ENCODE assay signal across 11 mouse cellular contexts in genomic region chr6:90702197-90702596, GRCm38 (mm10).
DNase-seq lines count a peak whose midpoint lies in the region; ATAC-seq and TF ChIP-seq lines count a peak whose summit lies in the region.
"Had no signal": no experiment of that assay in that cellular context is flagged by ENCODE, and none has a peak within 500 bp of the region (broad histone marks: within the 10 kb centered on the region; RNA-seq: fewer than 3 reads in every experiment).

No protein-coding gene starts in this region.

- H3K9ac ChIP-seq in hindbrain, embryonic 13.5 days = no peak overlapping the region
- H3K9ac ChIP-seq in hindbrain, embryonic 16.5 days (ENCODE audit: low read depth, low read length) = no peak overlapping the region
- no peak overlapping the region for H3K9ac ChIP-seq in neural tube, embryonic 13.5 days
- no peak overlapping the region for H3K9ac ChIP-seq in neural tube, embryonic 15.5 days (replicated peaks)
- H3K9ac ChIP-seq in stomach, postnatal 0 days (ENCODE audit: low read length) = no peak overlapping the region
- H3K9ac ChIP-seq: limb, embryonic 15.5 days had no signal

- H3K4me1 ChIP-seq in hindbrain, embryonic 13.5 days (replicated peaks) = peaks cover 83% of the 10 kb centered on the region
- peaks cover 59% of the 10 kb centered on the region for H3K4me1 ChIP-seq in hindbrain, embryonic 16.5 days (ENCODE audit: control insufficient read depth, insufficient read depth, low read depth, low read length)
- H3K4me1 ChIP-seq in neural tube, embryonic 13.5 days (replicated peaks) = peaks cover 95% of the 10 kb centered on the region
- peaks cover 86% of the 10 kb centered on the region for H3K4me1 ChIP-seq in neural tube, embryonic 15.5 days
- H3K4me1 ChIP-seq in stomach, postnatal 0 days (replicated peaks; ENCODE audit: control insufficient read depth, insufficient read depth) = peaks cover 32% of the 10 kb centered on the region

- H3K36me3 ChIP-seq in hindbrain, embryonic 13.5 days = no peaks in the 10 kb centered on the region
- H3K36me3 ChIP-seq in hindbrain, embryonic 16.5 days (ENCODE audit: control insufficient read depth, insufficient read depth, low read length) = no peaks in the 10 kb centered on the region
- no peaks in the 10 kb centered on the region for H3K36me3 ChIP-seq in neural tube, embryonic 13.5 days
- no peaks in the 10 kb centered on the region for H3K36me3 ChIP-seq in neural tube, embryonic 15.5 days
- no peaks in the 10 kb centered on the region for H3K36me3 ChIP-seq in stomach, postnatal 0 days (ENCODE audit: control insufficient read depth, insufficient read depth, low read length)
- H3K36me3 ChIP-seq: limb, embryonic 15.5 days had no signal

- no peak for ATAC-seq in hindbrain, embryonic 13.5 days (ENCODE audit: low FRiP score)
- ATAC-seq in hindbrain, embryonic 16.5 days = no peak
- no peak for ATAC-seq in neural tube, embryonic 13.5 days (ENCODE audit: low read depth)
- no peak for ATAC-seq in neural tube, embryonic 15.5 days (ENCODE audit: low FRiP score)
- ATAC-seq in stomach, postnatal 0 days (ENCODE audit: low FRiP score, low TSS enrichment) = no peak

- H3K4me2 ChIP-seq in hindbrain, embryonic 13.5 days = no peak overlapping the region
- no peak overlapping the region for H3K4me2 ChIP-seq in hindbrain, embryonic 16.5 days (ENCODE audit: low read length)
- no peak overlapping the region for H3K4me2 ChIP-seq in neural tube, embryonic 13.5 days
- no peak overlapping the region for H3K4me2 ChIP-seq in neural tube, embryonic 15.5 days
- no peak overlapping the region for H3K4me2 ChIP-seq in stomach, postnatal 0 days (replicated peaks; ENCODE audit: low read depth)
- H3K4me2 ChIP-seq: limb, embryonic 15.5 days; midbrain, embryonic 11.5 days had no signal

- no peak for TF ChIP-seq EP300 in stomach, postnatal 0 days (optimal IDR thresholded peaks at IDR 0.05)

- no peak overlapping the region for H3K4me3 ChIP-seq in hindbrain, embryonic 13.5 days
- no peak overlapping the region for H3K4me3 ChIP-seq in hindbrain, embryonic 16.5 days (ENCODE audit: low read length)
- H3K4me3 ChIP-seq in neural tube, embryonic 13.5 days = no peak overlapping the region
- no peak overlapping the region for H3K4me3 ChIP-seq in neural tube, embryonic 15.5 days (replicated peaks)
- no peak overlapping the region for H3K4me3 ChIP-seq in stomach, postnatal 0 days (ENCODE audit: low read depth, low read length)
- H3K4me3 ChIP-seq: limb, embryonic 15.5 days had no signal

- H3K27me3 ChIP-seq in hindbrain, embryonic 13.5 days = no peaks in the 10 kb centered on the region
- H3K27me3 ChIP-seq in hindbrain, embryonic 16.5 days (replicated peaks; ENCODE audit: control insufficient read depth, insufficient read depth, low read length) = no peaks in the 10 kb centered on the region
- no peaks in the 10 kb centered on the region for H3K27me3 ChIP-seq in neural tube, embryonic 13.5 days
- no peaks in the 10 kb centered on the region for H3K27me3 ChIP-seq in neural tube, embryonic 15.5 days (replicated peaks)
- no peaks in the 10 kb centered on the region for H3K27me3 ChIP-seq in stomach, postnatal 0 days (ENCODE audit: control insufficient read depth, insufficient read depth, low read length)
- H3K27me3 ChIP-seq: limb, embryonic 15.5 days had no signal

- peak overlapping the region; percentile 85; the same call in 1 of the 2 replicates for H3K27ac ChIP-seq in hindbrain, embryonic 13.5 days
- H3K27ac ChIP-seq in hindbrain, embryonic 16.5 days (ENCODE audit: low read depth, low read length) = no peak overlapping the region
- 0 out of 2 replicates have a peak overlapping the region, but pooled peaks have one; percentile 87 for H3K27ac ChIP-seq in neural tube, embryonic 13.5 days (replicated peaks)
- no peak overlapping the region for H3K27ac ChIP-seq in neural tube, embryonic 15.5 days (replicated peaks)
- H3K27ac ChIP-seq in stomach, postnatal 0 days (replicated peaks) = no peak overlapping the region

- TF ChIP-seq CTCF in stomach, postnatal 0 days (IDR thresholded peaks at IDR 0.05; ENCODE audit: low read depth) = no peak

- peak; percentile 70 for DNase-seq in cerebellum, adult 9-10 months
- no peak for DNase-seq in cerebellum, postnatal 4 days (ENCODE audit: low spot score in 2 of 2)
- DNase-seq in stomach, postnatal 0 days (ENCODE audit: low spot score) = no peak
- DNase-seq in layer of hippocampus, postnatal 14 days (ENCODE audit: low spot score in 2 of 2) = no peak
- DNase-seq: thymus, adult 18-20 months had no signal

- H3K9me3 ChIP-seq in hindbrain, embryonic 13.5 days = no peaks in the 10 kb centered on the region
- no peaks in the 10 kb centered on the region for H3K9me3 ChIP-seq in hindbrain, embryonic 16.5 days (ENCODE audit: control insufficient read depth, low read length)
- H3K9me3 ChIP-seq in neural tube, embryonic 13.5 days = no peaks in the 10 kb centered on the region
- no peaks in the 10 kb centered on the region for H3K9me3 ChIP-seq in neural tube, embryonic 15.5 days (replicated peaks)
- no peaks in the 10 kb centered on the region for H3K9me3 ChIP-seq in stomach, postnatal 0 days (ENCODE audit: control insufficient read depth, low read length)
- H3K9me3 ChIP-seq: limb, embryonic 15.5 days had no signal

Comparison
In these comparisons a context has a peak if more than half of its experiments do, and no peak if none do; other contexts are left out.
1. H3K27ac ChIP-seq: peak in hindbrain, embryonic 13.5 days (single experiment) and neural tube, embryonic 13.5 days (single experiment); none in hindbrain, embryonic 16.5 days (single experiment), neural tube, embryonic 15.5 days (single experiment) and stomach, postnatal 0 days (single experiment).